Mouse (Mus musculus) kidney, embryonic 16.5 days (tissue): ENCODE data around the gene Sorcs3. TPM values are rescaled to one million over a fixed set of nuclear protein-coding genes. Genes with fewer than 3 reads are reported as not detected.

ENCODE experiments used
- ATAC-seq: fragments of 200-750 bp; cut with Nextera tagmentation; 2 replicates; pipeline ENCODE4 v1.8.0; 2017; ENCODE audit warnings: moderate TSS enrichment; ENCODE audit not compliant: low FRiP score, low TSS enrichment
- H3K27ac ChIP-seq: fragments of 300-500 bp; sonication (generic); 2 replicates; pipeline ENCODE4 v1.5.1; 2014; ENCODE audit warnings: low read length
- H3K27me3 ChIP-seq: fragments of 300-500 bp; sonication (generic); 2 replicates; pipeline ENCODE4 v1.6.1; 2014; ENCODE audit warnings: low read length, control low read depth, mixed read lengths; ENCODE audit not compliant: insufficient read depth
- H3K36me3 ChIP-seq: fragments of 300-500 bp; sonication (generic); 2 replicates; pipeline ENCODE4 v1.6.1; 2014; ENCODE audit warnings: low read length, control low read depth, mixed read lengths; ENCODE audit not compliant: insufficient read depth
- H3K4me1 ChIP-seq: fragments of 300-500 bp; sonication (generic); 2 replicates; pipeline ENCODE4 v1.6.1; 2014; ENCODE audit warnings: low read length, control low read depth, mixed read lengths; ENCODE audit not compliant: insufficient read depth
- H3K4me2 ChIP-seq: fragments of 300-500 bp; sonication (generic); replicated peaks from 2 replicates; pipeline ENCODE4 v1.6.1; 2014; ENCODE audit warnings: low read depth, low read length
- H3K4me3 ChIP-seq: fragments of 300-500 bp; sonication (generic); 2 replicates; pipeline ENCODE4 v1.5.1; 2014; ENCODE audit warnings: mild to moderate bottlenecking, low read length
- H3K9ac ChIP-seq: fragments of 300-500 bp; sonication (generic); replicated peaks from 2 replicates; pipeline ENCODE4 v1.6.1; 2014; ENCODE audit warnings: low read length
- H3K9me3 ChIP-seq: fragments of 300-500 bp; sonication (generic); 2 replicates; pipeline ENCODE4 v1.6.1; 2016; ENCODE audit warnings: low read length, control low read depth
- WGBS: fragments of 180-500 bp; shearing (Covaris S2); extraction: QIAGEN DNeasy Blood & Tissue Kit; methylation state at CpG from one replicate; pipeline ENCODE4 v1.1.7; 2014; 5-methylcytosine and 5-hydroxymethylcytosine counted together
- polyA plus RNA-seq: library from polyadenylated mRNA; unstranded; fragments of >200 nt; fragmentation: Nextera tagmentation; extraction: Ambion mirVana; gene quantifications from 2 replicates; pipeline ENCODE4 v1.2.1, GENCODE M21; 2015

The Sorcs3 gene
- polyA plus RNA-seq, 1 experiment from 2014 or later = 1.8 TPM

GRCm38 (mm10) chr19:48469791-48470410, 264.1 kb downstream of the Sorcs3 start:
- WGBS = 78% methylated on average over 4 of the region's 4 CpGs
- no peaks in the 10 kb centered on the region; the same call in 1 of the 2 replicates for H3K4me1 ChIP-seq
- ATAC-seq = no peak
- no peak overlapping the region for H3K4me3 ChIP-seq
- H3K27ac ChIP-seq = no peak overlapping the region
- H3K4me2 ChIP-seq = no peak overlapping the region
- H3K27me3 ChIP-seq = no peaks in the 10 kb centered on the region
- H3K36me3 ChIP-seq = no peaks in the 10 kb centered on the region
- H3K9ac ChIP-seq = no peak overlapping the region
- no peaks in the 10 kb centered on the region for H3K9me3 ChIP-seq

- no peaks in the 10 kb centered on the region for H3K27me3 ChIP-seq
- H3K4me1 ChIP-seq = no peaks in the 10 kb centered on the region; the same call in 1 of the 2 replicates
- H3K4me2 ChIP-seq = no peak overlapping the region
- no peaks in the 10 kb centered on the region for H3K36me3 ChIP-seq
- H3K9me3 ChIP-seq = no peaks in the 10 kb centered on the region
- 35% methylated on average over 5 of the region's 5 CpGs for WGBS
- ATAC-seq = no peak
- no peak overlapping the region for H3K27ac ChIP-seq
- no peak overlapping the region for H3K4me3 ChIP-seq
- no peak overlapping the region for H3K9ac ChIP-seq
Measured at GRCm38 (mm10) chr19:48471927-48472326, 266.1 kb downstream of the Sorcs3 start.

- Histone ChIP-seq H3K4me3 (no peak overlapping the region), H3K4me2 (no peak overlapping the region), H3K9ac (no peak overlapping the region), H3K27me3 (no peaks in the 10 kb centered on the region), H3K9me3 (no peaks in the 10 kb centered on the region), H3K27ac (no peak overlapping the region), H3K4me1 (no peaks in the 10 kb centered on the region; the same call in 1 of the 2 replicates), H3K36me3 (no peaks in the 10 kb centered on the region)
- WGBS = 80% methylated on average over 6 of the region's 6 CpGs
- no peak for ATAC-seq
Measured at GRCm38 (mm10) chr19:48475784-48476410, 270.1 kb downstream of the Sorcs3 start.

- H3K9ac ChIP-seq = no peak overlapping the region
- no peak overlapping the region for H3K27ac ChIP-seq
- H3K36me3 ChIP-seq = no peaks in the 10 kb centered on the region
- H3K4me2 ChIP-seq = no peak overlapping the region
- H3K9me3 ChIP-seq = no peaks in the 10 kb centered on the region
- H3K4me1 ChIP-seq = no peaks in the 10 kb centered on the region
- H3K27me3 ChIP-seq = no peaks in the 10 kb centered on the region
- no peak overlapping the region for H3K4me3 ChIP-seq
- no peak for ATAC-seq
- 64% methylated on average over 2 of the region's 2 CpGs for WGBS
Measured at GRCm38 (mm10) chr19:48478864-48479263, 273.0 kb downstream of the Sorcs3 start.

GRCm38 (mm10) chr19:48482946-48483345, 277.1 kb downstream of the Sorcs3 start:
- ATAC-seq = no peak
- no peak overlapping the region for H3K4me2 ChIP-seq
- no peaks in the 10 kb centered on the region for H3K4me1 ChIP-seq
- H3K27ac ChIP-seq = no peak overlapping the region
- no peaks in the 10 kb centered on the region for H3K9me3 ChIP-seq
- H3K9ac ChIP-seq = no peak overlapping the region
- WGBS = 43% methylated on average over 3 of the region's 3 CpGs
- no peaks in the 10 kb centered on the region for H3K36me3 ChIP-seq
- no peak overlapping the region for H3K4me3 ChIP-seq
- no peaks in the 10 kb centered on the region for H3K27me3 ChIP-seq

- no peaks in the 10 kb centered on the region for H3K9me3 ChIP-seq
- no peak overlapping the region for H3K27ac ChIP-seq
- H3K27me3 ChIP-seq = no peaks in the 10 kb centered on the region
- H3K4me1 ChIP-seq = no peaks in the 10 kb centered on the region
- no peaks in the 10 kb centered on the region for H3K36me3 ChIP-seq
- H3K9ac ChIP-seq = no peak overlapping the region
- WGBS = 34% methylated on average over 3 of the region's 3 CpGs
- H3K4me3 ChIP-seq = no peak overlapping the region
- no peak for ATAC-seq
- H3K4me2 ChIP-seq = no peak overlapping the region
Measured at GRCm38 (mm10) chr19:48491111-48491510, 285.3 kb downstream of the Sorcs3 start.

GRCm38 (mm10) chr19:48503896-48504620, 298.2 kb downstream of the Sorcs3 start:
- no peaks in the 10 kb centered on the region for H3K27me3 ChIP-seq
- ATAC-seq = no peak

GRCm38 (mm10) chr19:48523803-48524202, 318.0 kb downstream of the Sorcs3 start:
- Histone ChIP-seq H3K4me2 (no peak overlapping the region), H3K4me3 (no peak overlapping the region), H3K9me3 (no peaks in the 10 kb centered on the region), H3K4me1 (no peaks in the 10 kb centered on the region), H3K9ac (no peak overlapping the region), H3K27ac (no peak overlapping the region), H3K27me3 (no peaks in the 10 kb centered on the region), H3K36me3 (no peaks in the 10 kb centered on the region)
- 92% methylated on average over 7 of the region's 7 CpGs for WGBS
- ATAC-seq = no peak

More at GRCm38 (mm10) chr19:48503896-48504620, 298.2 kb downstream of the Sorcs3 start:
- no peak overlapping the region for H3K4me2 ChIP-seq
- no peak overlapping the region for H3K27ac ChIP-seq
- H3K9me3 ChIP-seq = no peaks in the 10 kb centered on the region
- H3K9ac ChIP-seq = no peak overlapping the region
- no peak overlapping the region for H3K4me3 ChIP-seq
- WGBS = 40% methylated on average over 2 of the region's 2 CpGs
- H3K4me1 ChIP-seq = no peaks in the 10 kb centered on the region
- no peaks in the 10 kb centered on the region for H3K36me3 ChIP-seq

GRCm38 (mm10) chr19:48524527-48525214, 318.8 kb downstream of the Sorcs3 start:
- Histone ChIP-seq H3K4me3 (no peak overlapping the region), H3K9ac (no peak overlapping the region), H3K27me3 (no peaks in the 10 kb centered on the region), H3K36me3 (no peaks in the 10 kb centered on the region), H3K4me2 (no peak overlapping the region), H3K4me1 (no peaks in the 10 kb centered on the region), H3K27ac (no peak overlapping the region), H3K9me3 (no peaks in the 10 kb centered on the region; the same call in 1 of the 2 replicates)
- ATAC-seq = no peak
- 19% methylated on average over 9 of the region's 9 CpGs for WGBS
